Mouse (Mus musculus) testis, adult 2 months (tissue): ENCODE results near the gene Serpina3m. TPM values are rescaled to one million over a fixed set of nuclear protein-coding genes. Genes with fewer than 3 reads are reported as not detected.
"Not testable (repeated sequence)": the region's sequence is repeated elsewhere in the genome, so short reads cannot be mapped to it uniquely, and the experiment has no call there.

Experiments
- H3K27ac ChIP-seq: fragments of 200-500 bp; 2 replicates; pipeline ENCODE4 v1.5.1; 2012; ENCODE audit warnings: low read depth, low read length; ENCODE audit not compliant: control insufficient read depth, insufficient read depth
- H3K27me3 ChIP-seq: fragments of 200-500 bp; 2 replicates; pipeline ENCODE4 v1.6.1; 2012; ENCODE audit warnings: mild to moderate bottlenecking, low read length, moderate library complexity; ENCODE audit not compliant: control insufficient read depth, insufficient read depth
- H3K36me3 ChIP-seq: fragments of 200-500 bp; 2 replicates; pipeline ENCODE4 v1.6.1; 2012; ENCODE audit warnings: mild to moderate bottlenecking, low read length; ENCODE audit not compliant: control insufficient read depth, insufficient read depth
- H3K4me1 ChIP-seq: fragments of 200-500 bp; 2 replicates; pipeline ENCODE4 v1.6.1; 2012; ENCODE audit warnings: low read length; ENCODE audit not compliant: control insufficient read depth, insufficient read depth
- H3K4me3 ChIP-seq: fragments of 200-500 bp; 2 replicates; pipeline ENCODE4 v1.5.1; 2012; ENCODE audit warnings: low read depth, mild to moderate bottlenecking, low read length, moderate library complexity, mixed read lengths; ENCODE audit not compliant: control insufficient read depth
- CTCF ChIP-seq: fragments of 200-500 bp; IDR thresholded peaks from 2 replicates; pipeline ENCODE4 v1.5.1; 2012; ENCODE audit warnings: low read depth, mild to moderate bottlenecking, inconsistent platforms, low read length, moderate library complexity; ENCODE audit not compliant: control insufficient read depth, insufficient read depth, insufficient replicate concordance
- POLR2A ChIP-seq: fragments of 200-500 bp; IDR thresholded peaks from 2 replicates; pipeline ENCODE4 v1.6.1; 2012; ENCODE audit warnings: low read depth, mild to moderate bottlenecking, inconsistent platforms, low read length, moderate library complexity; ENCODE audit not compliant: control insufficient read depth
- polyA plus RNA-seq: library from polyadenylated mRNA; depleted of rRNA; stranded (reverse); fragments of >200 nt; gene quantifications from 2 replicates; pipeline ENCODE4 v1.2.3, GENCODE M21; 2012

Serpina3m gene
- polyA plus RNA-seq, 1 experiment = not detected

- Histone ChIP-seq H3K4me1 (no peaks in the 10 kb centered on the region), H3K27me3 (no peaks in the 10 kb centered on the region), H3K36me3 (no peaks in the 10 kb centered on the region), H3K4me3 (no peak overlapping the region), H3K27ac (no peak overlapping the region)
- no peak for TF ChIP-seq CTCF
These were observed 419 bp downstream of the Serpina3m start for GRCm38 (mm10) chr12:104338705-104339104.

GRCm38 (mm10) chr12:104342489-104342888 lies 4.2 kb downstream of the Serpina3m start:
- H3K4me1 ChIP-seq, H3K36me3 ChIP-seq, H3K4me3 ChIP-seq, H3K27ac ChIP-seq, H3K27me3 ChIP-seq: not testable (repeated sequence)

GRCm38 (mm10) chr12:104345181-104345580 lies 6.9 kb downstream of the Serpina3m start:
- no peaks in the 10 kb centered on the region for H3K36me3 ChIP-seq
- no peaks in the 10 kb centered on the region for H3K4me1 ChIP-seq
- TF ChIP-seq POLR2A (no peak), CTCF (no peak)
- no peaks in the 10 kb centered on the region for H3K27me3 ChIP-seq
- H3K27ac ChIP-seq = no peak overlapping the region
- H3K4me3 ChIP-seq = no peak overlapping the region

DNA sequence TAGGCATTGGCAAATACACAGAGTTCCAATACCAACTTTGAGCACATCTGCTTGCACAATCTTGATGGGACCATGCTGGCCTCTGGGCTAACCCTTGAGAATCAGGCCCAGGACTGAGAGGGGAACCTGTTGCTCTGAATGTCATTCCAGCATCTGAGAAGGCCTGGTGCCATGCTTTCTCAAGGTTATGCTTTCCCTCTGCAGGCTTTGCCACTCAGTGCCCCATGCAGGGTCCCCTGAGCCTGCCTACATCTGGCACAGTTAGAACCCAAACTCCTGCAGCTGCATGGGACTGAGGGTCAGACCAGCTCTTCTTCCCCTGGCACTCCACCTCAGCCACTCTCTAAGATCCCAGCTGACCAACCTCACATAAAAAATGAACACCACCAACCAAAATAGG lies 7.4 kb downstream of the Serpina3m start:
- Histone ChIP-seq H3K4me3 (no peak overlapping the region), H3K4me1 (no peaks in the 10 kb centered on the region), H3K27ac (no peak overlapping the region), H3K36me3 (no peaks in the 10 kb centered on the region), H3K27me3 (no peaks in the 10 kb centered on the region)
- no peak for TF ChIP-seq POLR2A
- TF ChIP-seq CTCF = no peak

DNA sequence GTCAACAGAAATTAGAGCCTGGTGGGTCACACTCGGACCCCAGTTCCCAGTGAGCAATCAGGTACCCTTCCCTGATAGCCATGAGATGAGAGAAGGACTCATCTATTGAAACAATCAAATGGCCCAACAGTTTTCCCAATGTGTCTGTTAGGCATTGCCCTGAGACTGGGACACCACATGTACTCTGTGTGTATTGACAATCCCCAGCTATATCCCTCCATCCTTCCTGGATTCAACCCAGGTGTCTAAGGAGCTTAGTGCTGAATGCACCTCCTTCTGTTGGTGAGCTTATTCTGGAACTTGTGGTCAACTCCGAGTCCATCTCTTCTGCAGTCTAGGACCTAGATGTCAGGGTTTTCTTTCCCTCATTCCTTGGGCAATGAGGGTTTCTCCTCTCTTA lies 8.8 kb downstream of the Serpina3m start:
- no peaks in the 10 kb centered on the region for H3K27me3 ChIP-seq

GRCm38 (mm10) chr12:104351812-104352211 lies 13.5 kb downstream of the Serpina3m start:
- H3K4me1 ChIP-seq, H3K4me3 ChIP-seq, H3K36me3 ChIP-seq, H3K27me3 ChIP-seq, H3K27ac ChIP-seq: not testable (repeated sequence)
- TF ChIP-seq CTCF = peak; percentile 28; the same call in 1 of the 2 replicates

More for the DNA sequence above, 8.8 kb downstream of the Serpina3m start:
- Histone ChIP-seq H3K36me3 (no peaks in the 10 kb centered on the region), H3K4me3 (no peak overlapping the region), H3K27ac (no peak overlapping the region), H3K4me1 (no peaks in the 10 kb centered on the region)
- TF ChIP-seq POLR2A (no peak), CTCF (no peak)

GRCm38 (mm10) chr12:104356006-104356405 lies 17.7 kb downstream of the Serpina3m start:
- no peaks in the 10 kb centered on the region for H3K27me3 ChIP-seq
- H3K36me3 ChIP-seq = no peaks in the 10 kb centered on the region
- no peak for TF ChIP-seq CTCF
- H3K4me1 ChIP-seq = no peaks in the 10 kb centered on the region
- no peak overlapping the region for H3K4me3 ChIP-seq
- no peak overlapping the region for H3K27ac ChIP-seq

- no peaks in the 10 kb centered on the region for H3K4me1 ChIP-seq
- no peaks in the 10 kb centered on the region for H3K36me3 ChIP-seq
- no peak overlapping the region for H3K4me3 ChIP-seq
- TF ChIP-seq CTCF = no peak
- TF ChIP-seq POLR2A = no peak
- H3K27ac ChIP-seq = no peak overlapping the region
- no peaks in the 10 kb centered on the region for H3K27me3 ChIP-seq
These were observed 31.7 kb downstream of the Serpina3m start for GRCm38 (mm10) chr12:104369986-104370385.

DNA sequence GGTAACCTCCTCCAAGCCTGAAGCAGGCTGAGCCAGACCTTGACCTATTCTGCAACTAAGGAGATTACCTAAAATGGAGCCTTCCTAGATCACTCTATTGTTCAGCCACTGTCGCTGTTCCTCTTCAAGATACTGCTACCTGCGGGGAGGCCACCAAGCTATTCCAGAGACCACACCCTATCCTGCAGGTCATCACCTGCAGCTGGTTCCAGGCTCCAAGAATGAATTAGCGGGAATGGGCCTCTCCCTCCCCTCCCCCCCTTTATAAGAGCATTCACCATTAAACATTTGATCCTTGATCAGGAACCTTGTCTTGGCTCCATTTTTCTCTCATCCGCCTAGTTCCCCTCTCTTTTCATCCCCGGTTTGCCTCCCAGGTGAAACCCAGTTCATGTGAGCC lies 38.9 kb downstream of the Serpina3m start:
- H3K27me3 ChIP-seq, H3K4me1 ChIP-seq, H3K27ac ChIP-seq, H3K4me3 ChIP-seq, H3K36me3 ChIP-seq: not testable (repeated sequence)

DNA sequence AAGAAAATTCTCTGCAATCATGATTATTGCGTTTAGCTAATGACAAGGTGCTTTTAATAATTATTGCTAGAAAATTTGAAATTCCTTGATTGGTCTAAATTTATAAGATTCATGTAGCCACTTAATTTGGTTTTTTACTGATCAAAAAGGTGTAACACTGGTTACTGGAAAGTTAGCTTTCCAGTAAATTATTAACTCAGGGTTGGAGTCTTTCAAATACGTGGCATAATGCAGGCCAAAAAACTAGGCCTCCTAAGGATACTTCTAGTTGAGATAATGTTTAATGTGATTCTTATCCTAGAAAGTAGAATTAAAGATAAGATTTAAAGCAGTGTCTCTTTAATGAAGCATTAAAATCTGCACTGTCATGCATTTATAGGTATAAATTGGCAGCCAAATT lies 40.1 kb downstream of the Serpina3m start:
- H3K4me3 ChIP-seq, H3K36me3 ChIP-seq, H3K27me3 ChIP-seq, H3K4me1 ChIP-seq, H3K27ac ChIP-seq: not testable (repeated sequence)

DNA sequence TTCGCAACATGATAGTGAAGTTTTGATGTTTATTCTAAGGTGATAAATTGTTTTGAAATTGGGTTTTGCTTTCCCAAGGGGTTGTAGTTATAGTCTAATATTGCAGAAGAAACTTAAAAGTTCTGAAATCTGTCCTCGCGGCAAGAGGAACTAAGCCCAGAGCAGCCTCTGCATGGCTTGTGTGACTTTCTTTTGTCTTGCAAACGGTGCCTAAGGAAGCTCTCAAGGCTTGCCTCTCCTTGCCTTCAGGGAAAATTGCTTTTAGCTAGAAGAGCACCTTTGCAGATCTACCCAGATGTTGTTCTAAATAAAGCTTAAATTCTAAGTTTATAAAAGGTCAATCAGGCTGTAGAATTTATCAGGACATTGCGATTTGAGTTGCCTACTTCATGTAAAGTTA lies 40.5 kb downstream of the Serpina3m start:
- not testable (repeated sequence) for H3K36me3 ChIP-seq, H3K4me3 ChIP-seq, H3K27ac ChIP-seq, H3K4me1 ChIP-seq, H3K27me3 ChIP-seq
